Mouse (Mus musculus) kidney, embryonic 15.5 days (tissue): Measurements from ENCODE around the gene Ephb1. TPM values are rescaled to one million over a fixed set of nuclear protein-coding genes. Genes with fewer than 3 reads are reported as not detected.

ENCODE experiments used
- ATAC-seq: fragments of 200-750 bp; cut with Nextera tagmentation; replicated peaks from 2 replicates; pipeline ENCODE4 v1.8.0; 2017; ENCODE audit warnings: moderate TSS enrichment; ENCODE audit not compliant: low FRiP score
- H3K27ac ChIP-seq: fragments of 300-500 bp; sonication (generic); 2 replicates; pipeline ENCODE4 v1.5.1; 2015; ENCODE audit warnings: mild to moderate bottlenecking, inconsistent platforms
- H3K27me3 ChIP-seq: fragments of 300-500 bp; sonication (generic); 2 replicates; pipeline ENCODE4 v1.6.1; 2015; ENCODE audit warnings: inconsistent platforms
- H3K36me3 ChIP-seq: fragments of 300-500 bp; sonication (generic); 2 replicates; pipeline ENCODE4 v1.6.1; 2015; ENCODE audit warnings: inconsistent platforms
- H3K4me1 ChIP-seq: fragments of 300-500 bp; sonication (generic); 2 replicates; pipeline ENCODE4 v1.6.1; 2015; ENCODE audit warnings: inconsistent platforms
- H3K4me2 ChIP-seq: fragments of 300-500 bp; sonication (generic); 2 replicates; pipeline ENCODE4 v1.6.1; 2015; ENCODE audit warnings: moderate library complexity, mild to moderate bottlenecking, inconsistent platforms
- H3K4me3 ChIP-seq: fragments of 300-500 bp; sonication (generic); replicated peaks from 2 replicates; pipeline ENCODE4 v1.5.1; 2015; ENCODE audit warnings: mild to moderate bottlenecking, inconsistent platforms
- H3K9ac ChIP-seq: fragments of 300-500 bp; sonication (generic); 2 replicates; pipeline ENCODE4 v1.6.1; 2015; ENCODE audit warnings: mild to moderate bottlenecking, inconsistent platforms
- H3K9me3 ChIP-seq: fragments of 300-500 bp; sonication (generic); replicated peaks from 2 replicates; pipeline ENCODE4 v1.6.1; 2016; ENCODE audit warnings: inconsistent platforms
- WGBS: fragments of 180-500 bp; shearing (Covaris S2); methylation state at CpG from one replicate; pipeline ENCODE4 v1.1.7; 2015; ENCODE audit warnings: mixed read lengths; 5-methylcytosine and 5-hydroxymethylcytosine counted together
- polyA plus RNA-seq: library from polyadenylated mRNA; unstranded; fragments of >200 nt; fragmentation: Nextera tagmentation; extraction: Ambion mirVana; gene quantifications from 2 replicates; pipeline ENCODE4 v1.2.1, GENCODE M21; 2015

Gene Ephb1
- polyA plus RNA-seq, 1 experiment from 2014 or later, result 4.8 TPM

- H3K9me3 ChIP-seq, result no peaks in the 10 kb centered on the region
- ATAC-seq, result no peak
- peaks cover 30% of the 10 kb centered on the region for H3K27me3 ChIP-seq
- no peak overlapping the region for H3K9ac ChIP-seq
- peaks cover 21% of the 10 kb centered on the region for H3K4me1 ChIP-seq
- no peak overlapping the region for H3K4me2 ChIP-seq
- no peaks in the 10 kb centered on the region for H3K36me3 ChIP-seq
- no peak overlapping the region for H3K4me3 ChIP-seq
- WGBS, result 32% methylated on average over 4 of the region's 4 CpGs
- no peak overlapping the region for H3K27ac ChIP-seq
These were observed 92.4 kb downstream of the Ephb1 start for GRCm38 (mm10) chr9:102262100-102262501.

GRCm38 (mm10) chr9:102261511-102261910, 93.0 kb downstream of the Ephb1 start:
- Histone ChIP-seq H3K4me1 (peaks cover 18% of the 10 kb centered on the region; the same call in 1 of the 2 replicates), H3K4me3 (no peak overlapping the region), H3K9me3 (no peaks in the 10 kb centered on the region), H3K4me2 (no peak overlapping the region), H3K36me3 (no peaks in the 10 kb centered on the region), H3K27ac (no peak overlapping the region), H3K27me3 (peaks cover 30% of the 10 kb centered on the region), H3K9ac (no peak overlapping the region)
- ATAC-seq, result no peak
- 23% methylated on average over 9 of the region's 9 CpGs for WGBS

DNA sequence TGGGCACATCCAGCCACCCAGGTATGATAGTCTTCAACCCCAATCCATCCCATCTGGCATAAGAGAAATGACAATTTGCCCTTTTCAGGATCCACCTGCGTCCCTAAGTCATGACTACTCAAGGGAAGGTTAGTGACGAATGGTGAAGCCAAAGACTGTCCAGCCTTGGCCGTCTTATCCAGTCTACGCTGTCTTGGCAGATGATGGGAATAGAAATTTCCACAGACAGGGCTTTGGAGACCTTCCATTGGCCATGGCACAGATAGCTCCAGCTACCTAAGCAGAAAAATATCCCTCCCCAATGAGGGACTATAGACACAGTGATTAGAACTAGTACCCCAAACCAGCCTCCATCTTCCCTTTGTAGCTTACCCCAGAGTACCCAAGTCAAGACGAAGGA, 98.1 kb downstream of the Ephb1 start:
- Histone ChIP-seq H3K9me3 (no peaks in the 10 kb centered on the region), H3K27me3 (peaks cover 11% of the 10 kb centered on the region; the same call in 1 of the 2 replicates), H3K27ac (no peak overlapping the region), H3K4me1 (0 out of 2 replicates have a peak, but pooled peaks cover under 1% of the 10 kb centered on the region), H3K36me3 (no peaks in the 10 kb centered on the region), H3K4me2 (no peak overlapping the region), H3K4me3 (no peak overlapping the region), H3K9ac (no peak overlapping the region)
- ATAC-seq, result no peak
- 92% methylated on average over 5 of the region's 5 CpGs for WGBS

DNA sequence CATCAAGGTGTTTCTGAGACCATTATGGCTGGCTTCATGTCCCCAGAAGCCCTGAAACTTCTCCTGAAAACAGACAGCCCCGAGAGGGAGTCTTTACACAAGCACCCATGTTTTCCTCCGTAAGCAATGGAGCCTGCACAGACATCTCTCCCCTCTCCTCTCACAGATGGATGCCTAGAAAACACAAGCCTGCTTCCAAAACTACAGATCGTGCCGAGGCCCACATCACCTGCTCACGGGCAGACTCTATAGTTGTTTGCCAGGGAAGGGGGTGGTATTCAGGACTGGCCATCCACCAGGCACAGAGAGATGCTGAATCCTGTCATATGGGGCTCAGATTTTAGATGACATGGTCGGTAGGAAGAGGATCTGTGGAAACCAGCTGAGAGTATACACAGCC, 98.7 kb downstream of the Ephb1 start:
- Histone ChIP-seq H3K36me3 (no peaks in the 10 kb centered on the region), H3K4me1 (no peaks in the 10 kb centered on the region), H3K9ac (no peak overlapping the region), H3K9me3 (no peaks in the 10 kb centered on the region), H3K4me3 (no peak overlapping the region), H3K27ac (no peak overlapping the region), H3K4me2 (no peak overlapping the region), H3K27me3 (peaks cover 5% of the 10 kb centered on the region; the same call in 1 of the 2 replicates)
- ATAC-seq, result no peak
- 87% methylated on average over 6 of the region's 6 CpGs for WGBS

DNA sequence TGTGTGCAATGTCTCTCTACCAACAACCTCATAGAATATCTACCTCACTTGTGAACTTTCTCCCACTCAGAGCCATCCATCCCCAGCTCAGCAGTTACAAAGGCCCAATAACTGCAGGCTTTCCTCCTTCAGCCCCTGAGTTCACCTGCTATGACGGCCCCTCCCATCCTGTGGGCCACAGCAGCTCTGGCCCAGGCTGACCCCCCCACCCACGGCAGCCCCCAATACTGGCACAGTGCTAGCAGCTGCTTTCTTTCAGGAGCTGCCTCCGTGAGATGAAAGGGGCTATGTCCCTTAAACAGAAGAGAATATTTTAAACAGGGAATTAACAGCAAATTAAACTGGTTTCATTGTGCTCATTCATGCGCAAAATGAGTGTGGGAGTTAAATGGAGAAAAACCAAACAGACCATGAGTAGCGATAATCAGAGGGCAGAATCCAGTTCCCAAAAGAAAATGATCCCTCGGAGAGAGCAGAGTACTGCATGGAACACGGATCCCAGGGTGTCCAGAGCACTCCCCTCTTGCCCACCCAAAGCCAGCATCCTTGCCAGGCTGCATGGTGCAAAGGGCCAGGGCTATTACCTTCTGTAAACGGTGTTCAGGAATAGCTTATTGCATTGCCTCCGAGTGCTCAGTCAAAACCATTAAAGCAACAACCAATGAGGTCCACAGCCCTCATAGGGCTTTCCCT, 105.2 kb downstream of the Ephb1 start:
- H3K9me3 ChIP-seq, result no peaks in the 10 kb centered on the region
- peak; percentile 91 for ATAC-seq
- peaks cover 28% of the 10 kb centered on the region for H3K4me1 ChIP-seq
- H3K27ac ChIP-seq, result peak overlapping the region; percentile 49; the same call in 1 of the 2 replicates
- H3K4me2 ChIP-seq, result peak overlapping the region; percentile 23; the same call in 1 of the 2 replicates
- no peak overlapping the region for H3K4me3 ChIP-seq
- no peak overlapping the region for H3K9ac ChIP-seq
- peaks cover 7% of the 10 kb centered on the region for H3K27me3 ChIP-seq
- WGBS, result 13% methylated on average over 9 of the region's 9 CpGs
- H3K36me3 ChIP-seq, result no peaks in the 10 kb centered on the region

DNA sequence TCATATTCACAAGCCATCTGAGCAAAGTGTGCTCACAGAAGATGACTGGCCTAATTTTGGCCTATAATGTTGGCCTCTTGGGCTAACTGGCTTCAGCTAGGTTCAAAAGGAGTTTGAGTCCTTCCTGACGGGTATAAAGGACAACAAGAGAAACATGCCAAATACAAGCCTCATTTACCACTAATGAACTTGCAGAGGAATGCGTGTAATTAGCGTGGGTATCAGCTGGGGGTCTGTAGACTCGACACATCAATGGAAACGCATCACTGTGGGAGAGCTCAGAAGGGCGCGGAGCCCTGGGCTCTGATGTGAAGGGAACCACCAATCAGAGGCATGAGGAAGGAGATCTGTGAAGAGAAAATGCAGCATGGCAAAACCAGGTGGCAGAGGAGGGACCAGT, 108.9 kb downstream of the Ephb1 start:
- ATAC-seq, result no peak
- no peak overlapping the region for H3K27ac ChIP-seq
- no peak overlapping the region for H3K4me2 ChIP-seq
- no peaks in the 10 kb centered on the region for H3K9me3 ChIP-seq
- no peak overlapping the region for H3K9ac ChIP-seq
- H3K4me3 ChIP-seq, result no peak overlapping the region
- H3K4me1 ChIP-seq, result peaks cover 41% of the 10 kb centered on the region
- H3K27me3 ChIP-seq, result peaks cover 7% of the 10 kb centered on the region
- H3K36me3 ChIP-seq, result no peaks in the 10 kb centered on the region
- 74% methylated on average over 7 of the region's 7 CpGs for WGBS

DNA sequence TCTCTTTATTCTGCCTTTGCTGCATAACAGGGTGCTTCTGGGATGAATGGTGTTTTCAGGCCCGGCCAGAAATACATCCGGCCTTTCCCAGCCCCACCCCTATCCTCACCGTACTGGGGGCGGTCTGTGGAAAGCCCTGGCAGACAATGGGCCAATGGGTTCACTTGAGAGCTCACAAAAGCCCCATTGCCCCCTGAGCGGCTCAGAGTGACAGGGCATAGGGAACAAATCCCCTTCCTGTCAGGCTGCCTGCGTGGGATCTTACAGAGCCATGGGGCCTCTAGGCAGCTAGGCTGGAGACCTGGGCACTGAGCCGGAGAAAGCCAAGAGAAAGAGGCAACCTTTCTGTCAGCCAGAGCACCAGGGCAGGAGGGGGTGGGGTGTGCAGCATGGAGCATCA, 111.2 kb downstream of the Ephb1 start:
- no peak overlapping the region for H3K4me2 ChIP-seq
- WGBS, result 33% methylated on average over 7 of the region's 7 CpGs
- no peak overlapping the region for H3K9ac ChIP-seq
- H3K4me1 ChIP-seq, result peaks cover 24% of the 10 kb centered on the region
- peaks cover 3% of the 10 kb centered on the region; the same call in 1 of the 2 replicates for H3K27me3 ChIP-seq
- no peaks in the 10 kb centered on the region for H3K36me3 ChIP-seq
- ATAC-seq, result peak; percentile 47; the same call in 1 of the 2 replicates
- H3K9me3 ChIP-seq, result no peaks in the 10 kb centered on the region
- H3K27ac ChIP-seq, result no peak overlapping the region
- H3K4me3 ChIP-seq, result no peak overlapping the region

DNA sequence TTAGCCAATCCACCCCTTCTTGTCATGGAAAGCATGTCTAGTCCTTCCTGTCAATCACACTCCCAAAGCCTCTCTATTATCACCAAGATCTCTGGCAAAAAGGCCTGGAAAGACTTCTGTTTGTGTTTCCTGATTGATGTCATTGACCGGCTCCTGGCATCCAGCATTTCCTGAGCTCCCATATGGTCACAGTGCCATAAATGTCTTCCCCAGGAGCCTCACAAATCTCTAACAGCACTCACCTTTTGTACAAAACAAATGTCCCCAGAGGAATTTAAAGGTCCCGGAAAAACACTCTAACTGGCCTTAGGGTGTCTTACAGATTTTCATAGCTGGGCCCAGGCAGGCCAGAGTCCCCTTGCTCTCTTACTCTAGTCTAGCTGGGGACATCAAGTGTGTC, 112.9 kb downstream of the Ephb1 start:
- 57% methylated on average over 2 of the region's 2 CpGs for WGBS
- Histone ChIP-seq H3K9me3 (no peaks in the 10 kb centered on the region), H3K27ac (no peak overlapping the region), H3K9ac (no peak overlapping the region), H3K27me3 (no peaks in the 10 kb centered on the region; the same call in 1 of the 2 replicates), H3K4me3 (no peak overlapping the region), H3K36me3 (no peaks in the 10 kb centered on the region), H3K4me1 (peaks cover 20% of the 10 kb centered on the region), H3K4me2 (no peak overlapping the region)
- ATAC-seq, result no peak

- Histone ChIP-seq H3K27me3 (no peaks in the 10 kb centered on the region), H3K4me1 (peaks cover 20% of the 10 kb centered on the region), H3K9me3 (no peaks in the 10 kb centered on the region), H3K36me3 (no peaks in the 10 kb centered on the region), H3K9ac (no peak overlapping the region), H3K4me2 (no peak overlapping the region), H3K4me3 (no peak overlapping the region), H3K27ac (no peak overlapping the region)
- WGBS, result 31% methylated on average over 4 of the region's 4 CpGs
- 0 out of 2 replicates have a peak, but pooled peaks have one; percentile 38 for ATAC-seq
These were observed 114.3 kb downstream of the Ephb1 start for GRCm38 (mm10) chr9:102240215-102240614.

GRCm38 (mm10) chr9:102235444-102235951, 119.0 kb downstream of the Ephb1 start:
- Histone ChIP-seq H3K9ac (no peak overlapping the region), H3K4me3 (no peak overlapping the region)
- 60% methylated on average over 4 of the region's 4 CpGs for WGBS

GRCm38 (mm10) chr9:102231248-102231647, 123.2 kb downstream of the Ephb1 start:
- H3K4me1 ChIP-seq, result no peaks in the 10 kb centered on the region; the same call in 1 of the 2 replicates
- no peak for ATAC-seq
- no peak overlapping the region for H3K4me3 ChIP-seq
- no peaks in the 10 kb centered on the region for H3K27me3 ChIP-seq
- no peak overlapping the region for H3K4me2 ChIP-seq
- H3K27ac ChIP-seq, result no peak overlapping the region
- H3K9ac ChIP-seq, result no peak overlapping the region
- H3K9me3 ChIP-seq, result no peaks in the 10 kb centered on the region
- no peaks in the 10 kb centered on the region for H3K36me3 ChIP-seq
- 66% methylated on average over 6 of the region's 6 CpGs for WGBS

More at GRCm38 (mm10) chr9:102235444-102235951, 119.0 kb downstream of the Ephb1 start:
- no peak overlapping the region for H3K27ac ChIP-seq
- H3K36me3 ChIP-seq, result no peaks in the 10 kb centered on the region
- peaks cover 2% of the 10 kb centered on the region for H3K4me1 ChIP-seq
- no peaks in the 10 kb centered on the region for H3K9me3 ChIP-seq
- no peak overlapping the region for H3K4me2 ChIP-seq
- no peaks in the 10 kb centered on the region for H3K27me3 ChIP-seq
- no peak for ATAC-seq

- no peak overlapping the region for H3K27ac ChIP-seq
- H3K4me2 ChIP-seq, result no peak overlapping the region
- H3K4me3 ChIP-seq, result no peak overlapping the region
- no peak for ATAC-seq
- no peaks in the 10 kb centered on the region for H3K4me1 ChIP-seq
- 59% methylated on average over 7 of the region's 7 CpGs for WGBS
- H3K27me3 ChIP-seq, result no peaks in the 10 kb centered on the region
- H3K9me3 ChIP-seq, result no peaks in the 10 kb centered on the region
- no peak overlapping the region for H3K9ac ChIP-seq
- H3K36me3 ChIP-seq, result no peaks in the 10 kb centered on the region
These were observed 137.5 kb downstream of the Ephb1 start for GRCm38 (mm10) chr9:102216746-102217566.
